Mouse (Mus musculus): ENCODE data around the gene Rgs14. TPM values are rescaled to one million over a fixed set of nuclear protein-coding genes. Genes with fewer than 3 reads are reported as not detected.

The Rgs14 gene
- polyA plus RNA-seq, 1 experiment from 2014 or later: 0.73 TPM

DNA sequence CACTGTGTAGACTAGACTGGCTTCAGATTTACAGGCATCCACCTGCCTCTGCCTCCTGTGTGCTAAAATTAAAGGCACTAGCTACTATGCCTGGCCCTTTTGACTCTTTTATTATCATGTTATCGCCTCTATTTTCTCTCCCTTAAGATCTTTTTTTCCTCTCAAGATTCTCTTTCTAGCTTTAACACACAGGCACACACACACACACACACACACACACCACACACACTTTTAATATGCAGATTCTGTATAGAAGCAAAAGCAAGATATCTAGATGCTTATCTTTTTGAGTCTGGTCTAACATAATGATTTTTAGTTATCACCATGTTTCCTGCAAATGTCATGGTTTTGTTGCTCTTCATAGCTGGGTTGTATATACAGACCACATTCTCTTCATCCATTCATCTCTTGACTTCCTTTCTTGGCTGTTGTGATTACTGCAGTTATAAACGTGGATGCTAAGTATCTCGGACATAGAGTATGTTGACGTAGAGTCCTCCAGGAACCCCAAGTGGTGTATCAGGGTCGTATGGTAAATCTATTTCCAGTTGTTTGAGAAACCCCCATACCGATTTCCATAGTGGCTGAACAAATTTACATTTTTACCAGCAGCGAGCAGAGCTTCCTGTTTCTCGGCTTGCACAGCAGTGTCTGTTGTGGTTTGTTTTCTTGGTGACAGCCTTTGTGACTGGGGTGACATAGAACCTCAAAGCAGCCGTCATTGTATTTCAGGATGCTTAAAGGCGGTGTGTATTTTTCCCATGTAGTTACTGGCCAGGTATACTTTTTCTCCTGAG lies 62.6 kb downstream of the Rgs14 start:
- Histone ChIP-seq H3K36me3 (ENCODE audit: control insufficient read depth, insufficient read depth, low read length) (no peaks in the 10 kb centered on the region), H3K9me3 (ENCODE audit: control insufficient read depth, low read length) (no peaks in the 10 kb centered on the region), H3K4me1 (replicated peaks; ENCODE audit: control insufficient read depth, insufficient read depth) (no peaks in the 10 kb centered on the region), H3K9ac (ENCODE audit: low read length) (no peak overlapping the region), H3K4me3 (ENCODE audit: low read depth, low read length) (no peak overlapping the region), H3K4me2 (replicated peaks; ENCODE audit: low read depth) (no peak overlapping the region), H3K27me3 (ENCODE audit: control insufficient read depth, insufficient read depth, low read length) (no peaks in the 10 kb centered on the region), H3K27ac (replicated peaks) (no peak overlapping the region)
- WGBS: 60% methylated on average over 10 of the region's 10 CpGs
- no peak for TF ChIP-seq EP300 (optimal IDR thresholded peaks at IDR 0.05)
- TF ChIP-seq CTCF (IDR thresholded peaks at IDR 0.05; ENCODE audit: low read depth): no peak
- no peak for ATAC-seq (ENCODE audit: low FRiP score, low TSS enrichment)
- no peak for DNase-seq (ENCODE audit: low spot score)

Other genes with a start within 250 kb of the Rgs14 start
- not detected in 2 replicates for gene Gm17617, start 236.2 kb upstream of the Rgs14 start, polyA plus RNA-seq (2015; fragmentation: Nextera tagmentation; extraction: Ambion mirVana)
- 1.4 and 1.6 TPM in 2 replicates for gene Fgfr4, start 217.1 kb upstream of the Rgs14 start, polyA plus RNA-seq (2015; fragmentation: Nextera tagmentation; extraction: Ambion mirVana)
- gene Nsd1, start 159.9 kb upstream of the Rgs14 start, polyA plus RNA-seq (2015; fragmentation: Nextera tagmentation; extraction: Ambion mirVana): 33.7 and 35.0 TPM in 2 replicates
- 350 and 354 TPM in 2 replicates for gene Prelid1, start 49.2 kb upstream of the Rgs14 start, polyA plus RNA-seq (2015; fragmentation: Nextera tagmentation; extraction: Ambion mirVana)
- 79.7 and 85.3 TPM in 2 replicates for gene Rab24, start 47.8 kb upstream of the Rgs14 start, polyA plus RNA-seq (2015; fragmentation: Nextera tagmentation; extraction: Ambion mirVana)
- 9.7 and 12.4 TPM in 2 replicates for gene Mxd3, start 39.9 kb upstream of the Rgs14 start, polyA plus RNA-seq (2015; fragmentation: Nextera tagmentation; extraction: Ambion mirVana)
- 73.7 and 76.5 TPM in 2 replicates for gene Lman2, start 6.9 kb upstream of the Rgs14 start, polyA plus RNA-seq (2015; fragmentation: Nextera tagmentation; extraction: Ambion mirVana)
- gene Slc34a1, start 28.5 kb downstream of the Rgs14 start, polyA plus RNA-seq (2015; fragmentation: Nextera tagmentation; extraction: Ambion mirVana): not detected in 2 replicates
- not detected in 2 replicates for gene Pfn3, start 45.5 kb downstream of the Rgs14 start, polyA plus RNA-seq (2015; fragmentation: Nextera tagmentation; extraction: Ambion mirVana)
- 0.41 and 0.68 TPM in 2 replicates for gene F12, start 57.1 kb downstream of the Rgs14 start, polyA plus RNA-seq (2015; fragmentation: Nextera tagmentation; extraction: Ambion mirVana)
- 17.7 and 19.0 TPM in 2 replicates for gene Grk6, start 75.3 kb downstream of the Rgs14 start, polyA plus RNA-seq (2015; fragmentation: Nextera tagmentation; extraction: Ambion mirVana)
- 0.13 and 0.28 TPM in 2 replicates for gene Prr7, start 94.5 kb downstream of the Rgs14 start, polyA plus RNA-seq (2015; fragmentation: Nextera tagmentation; extraction: Ambion mirVana)
- gene Dbn1, start 118.4 kb downstream of the Rgs14 start, polyA plus RNA-seq (2015; fragmentation: Nextera tagmentation; extraction: Ambion mirVana): 39.3 and 40.4 TPM in 2 replicates
- 174 and 193 TPM in 2 replicates for gene Pdlim7, start 143.9 kb downstream of the Rgs14 start, polyA plus RNA-seq (2015; fragmentation: Nextera tagmentation; extraction: Ambion mirVana)
- gene Dok3, start 159.6 kb downstream of the Rgs14 start, polyA plus RNA-seq (2015; fragmentation: Nextera tagmentation; extraction: Ambion mirVana): 1.0 and 1.3 TPM in 2 replicates
- gene Ddx41, start 166.9 kb downstream of the Rgs14 start, polyA plus RNA-seq (2015; fragmentation: Nextera tagmentation; extraction: Ambion mirVana): 24.2 and 25.6 TPM in 2 replicates
- 10.2 and 11.1 TPM in 2 replicates for gene Fam193b, start 201.4 kb downstream of the Rgs14 start, polyA plus RNA-seq (2015; fragmentation: Nextera tagmentation; extraction: Ambion mirVana)
- 123 and 136 TPM in 2 replicates for gene Tmed9, start 204.0 kb downstream of the Rgs14 start, polyA plus RNA-seq (2015; fragmentation: Nextera tagmentation; extraction: Ambion mirVana)
- gene B4galt7, start 230.2 kb downstream of the Rgs14 start, polyA plus RNA-seq (2015; fragmentation: Nextera tagmentation; extraction: Ambion mirVana): 15.9 and 16.0 TPM in 2 replicates

All from stomach, postnatal 0 days (tissue).